20 mouse cellular contexts compared by ENCODE assay signal in the genomic region with DNA sequence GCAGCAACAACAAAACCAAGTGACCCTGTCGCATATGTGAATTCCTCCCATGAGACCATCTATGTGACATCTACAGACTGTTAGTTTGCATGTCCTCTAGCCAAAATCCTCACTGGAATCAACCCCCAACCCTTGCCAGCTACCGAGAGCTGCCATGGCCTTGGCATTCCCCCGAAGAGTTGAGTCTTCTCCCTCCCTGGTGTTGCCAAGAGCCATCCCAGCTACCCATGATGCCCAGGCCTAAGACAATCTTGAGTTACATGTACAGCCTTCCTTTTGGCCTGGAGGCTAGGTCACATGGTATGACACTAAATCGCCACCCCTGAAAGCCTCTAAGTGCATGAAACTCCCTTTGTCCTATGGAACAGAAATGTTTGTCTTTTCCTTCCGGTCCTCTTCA. TPM values are rescaled to one million over a fixed set of nuclear protein-coding genes. Genes with fewer than 3 reads are reported as not detected.
DNase-seq lines count a peak whose midpoint lies in the region; ATAC-seq and TF ChIP-seq lines count a peak whose summit lies in the region.
"Had no signal": no experiment of that assay in that cellular context is flagged by ENCODE, and none has a peak within 500 bp of the region (broad histone marks: within the 10 kb centered on the region; RNA-seq: fewer than 3 reads in every experiment).

No protein-coding gene starts in this region.

- H3K9me3 ChIP-seq in heart, embryonic 10.5 days = no peaks in the 10 kb centered on the region
- no peaks in the 10 kb centered on the region for H3K9me3 ChIP-seq in midbrain, embryonic 10.5 days (replicated peaks)
- no peaks in the 10 kb centered on the region for H3K9me3 ChIP-seq in midbrain, embryonic 13.5 days
- no peaks in the 10 kb centered on the region for H3K9me3 ChIP-seq in intestine, postnatal 0 days (ENCODE audit: control insufficient read depth)
- H3K9me3 ChIP-seq: heart, embryonic 15.5 days; hindbrain, embryonic 13.5 days had no signal

- no peak for TF ChIP-seq CTCF in intestine, postnatal 0 days (IDR thresholded peaks at IDR 0.05; ENCODE audit: low read depth)

- H3K4me3 ChIP-seq in heart, embryonic 10.5 days = no peak overlapping the region
- H3K4me3 ChIP-seq in midbrain, embryonic 10.5 days = no peak overlapping the region
- no peak overlapping the region for H3K4me3 ChIP-seq in midbrain, embryonic 13.5 days (replicated peaks)
- no peak overlapping the region for H3K4me3 ChIP-seq in intestine, postnatal 0 days (ENCODE audit: low read depth, low read length)
- H3K4me3 ChIP-seq: heart, embryonic 15.5 days; hindbrain, embryonic 13.5 days; left cerebral cortex, adult 2 months had no signal

- peak; percentile 56 for DNase-seq in heart, adult 11 months
- DNase-seq in heart, embryonic 10.5 days (ENCODE audit: low spot score) = no peak
- peak; percentile 5 for DNase-seq in midbrain, embryonic 10.5 days (ENCODE audit: low spot score)
- DNase-seq in frontal cortex, adult 2 months (ENCODE audit: extremely low spot score in 1 of 2, low spot score in 1 of 2) = no peak
- no peak for DNase-seq in urinary bladder, postnatal 25 days (ENCODE audit: low spot score)
- DNase-seq: cerebellum, adult 9-10 months; forebrain, postnatal 0 days; gastrocnemius, postnatal 36 days; heart, postnatal 36 days; kidney, postnatal 25 days; midbrain, embryonic 14.5 days; thymus, adult 18-20 months; thymus, postnatal 36 days had no signal

- H3K36me3 ChIP-seq in heart, embryonic 10.5 days = peaks cover 36% of the 10 kb centered on the region
- peaks cover 17% of the 10 kb centered on the region; the same call in 1 of the 2 replicates for H3K36me3 ChIP-seq in midbrain, embryonic 10.5 days
- H3K36me3 ChIP-seq in midbrain, embryonic 13.5 days = peaks cover 29% of the 10 kb centered on the region
- peaks cover 36% of the 10 kb centered on the region for H3K36me3 ChIP-seq in intestine, postnatal 0 days (ENCODE audit: control insufficient read depth, insufficient read depth)

- H3K9ac ChIP-seq in midbrain, embryonic 13.5 days (replicated peaks) = no peak overlapping the region
- H3K9ac ChIP-seq in intestine, postnatal 0 days (ENCODE audit: low read depth, low read length) = no peak overlapping the region
- H3K9ac ChIP-seq: forebrain, postnatal 0 days; heart, embryonic 15.5 days; hindbrain, embryonic 13.5 days had no signal

- no peak overlapping the region for H3K27ac ChIP-seq in heart, embryonic 10.5 days
- no peak overlapping the region for H3K27ac ChIP-seq in midbrain, embryonic 10.5 days (replicated peaks)
- H3K27ac ChIP-seq in midbrain, embryonic 13.5 days = no peak overlapping the region
- H3K27ac ChIP-seq in intestine, postnatal 0 days (ENCODE audit: low read depth, low read length) = peak overlapping the region; percentile 58; the same call in 1 of the 2 replicates
- H3K27ac ChIP-seq: hindbrain, embryonic 13.5 days; left cerebral cortex, adult 2 months had no signal

- no peak for ATAC-seq in midbrain, embryonic 13.5 days
- no peak for ATAC-seq in intestine, postnatal 0 days
- ATAC-seq: forebrain, postnatal 0 days had no signal

- H3K4me2 ChIP-seq in midbrain, embryonic 13.5 days (replicated peaks) = no peak overlapping the region
- no peak overlapping the region for H3K4me2 ChIP-seq in intestine, postnatal 0 days (replicated peaks; ENCODE audit: low read depth)
- H3K4me2 ChIP-seq: heart, embryonic 15.5 days; hindbrain, embryonic 13.5 days had no signal

- no peaks in the 10 kb centered on the region for H3K27me3 ChIP-seq in heart, embryonic 10.5 days (ENCODE audit: insufficient read depth, poor library complexity, severe bottlenecking)
- no peaks in the 10 kb centered on the region for H3K27me3 ChIP-seq in midbrain, embryonic 10.5 days (ENCODE audit: low read depth, poor library complexity, severe bottlenecking)
- no peaks in the 10 kb centered on the region for H3K27me3 ChIP-seq in midbrain, embryonic 13.5 days
- no peaks in the 10 kb centered on the region for H3K27me3 ChIP-seq in intestine, postnatal 0 days (replicated peaks; ENCODE audit: control insufficient read depth, insufficient read depth, low read length)
- H3K27me3 ChIP-seq: heart, embryonic 15.5 days had no signal

- H3K4me1 ChIP-seq in heart, embryonic 10.5 days = no peaks in the 10 kb centered on the region; the same call in 1 of the 2 replicates
- no peaks in the 10 kb centered on the region for H3K4me1 ChIP-seq in midbrain, embryonic 10.5 days
- no peaks in the 10 kb centered on the region for H3K4me1 ChIP-seq in midbrain, embryonic 13.5 days (replicated peaks)
- H3K4me1 ChIP-seq in intestine, postnatal 0 days (replicated peaks; ENCODE audit: control insufficient read depth, insufficient read depth, low read length) = no peaks in the 10 kb centered on the region
- H3K4me1 ChIP-seq: hindbrain, embryonic 13.5 days had no signal

- 92% methylated on average over 5 of the region's 5 CpGs for WGBS in heart, embryonic 10.5 days
- 89% methylated on average over 5 of the region's 5 CpGs for WGBS in midbrain, embryonic 10.5 days
- WGBS in midbrain, embryonic 13.5 days = 91% methylated on average over 5 of the region's 5 CpGs
- 80% methylated on average over 5 of the region's 5 CpGs for WGBS in intestine, postnatal 0 days

RNA-seq across cellular contexts. Expression of gene Tmem176a, which starts 9.6 kb away (rescaled TPM):
- polyA plus RNA-seq in heart, embryonic 10.5 days (2016; fragmentation: Nextera tagmentation; extraction: Ambion mirVana) = 65.3 and 84.3 TPM in 2 replicates
- 10.9 and 14.4 TPM in 2 replicates for polyA plus RNA-seq in midbrain, embryonic 10.5 days (2016; fragmentation: Nextera tagmentation; extraction: Ambion mirVana)
- 16.4 and 19.4 TPM in 2 replicates for polyA plus RNA-seq in midbrain, embryonic 13.5 days (2015; fragmentation: Nextera tagmentation; extraction: Ambion mirVana)
- 180 and 193 TPM in 2 replicates for polyA plus RNA-seq in intestine, postnatal 0 days (2015; fragmentation: Nextera tagmentation; extraction: Ambion mirVana)
- polyA plus RNA-seq in frontal cortex, adult 2 months (2012; rRNA removed) = 23.7 and 28.1 TPM in 2 replicates

RNA-seq across cellular contexts. Expression of gene Tmem176b, which starts 10.2 kb away (rescaled TPM):
- polyA plus RNA-seq in heart, embryonic 10.5 days (2016; fragmentation: Nextera tagmentation; extraction: Ambion mirVana) = 150 and 178 TPM in 2 replicates
- polyA plus RNA-seq in midbrain, embryonic 10.5 days (2016; fragmentation: Nextera tagmentation; extraction: Ambion mirVana) = 24.0 and 46.1 TPM in 2 replicates
- polyA plus RNA-seq in midbrain, embryonic 13.5 days (2015; fragmentation: Nextera tagmentation; extraction: Ambion mirVana) = 93.2 and 108 TPM in 2 replicates
- polyA plus RNA-seq in intestine, postnatal 0 days (2015; fragmentation: Nextera tagmentation; extraction: Ambion mirVana) = 319 and 320 TPM in 2 replicates
- 80.2 and 89.1 TPM in 2 replicates for polyA plus RNA-seq in frontal cortex, adult 2 months (2012; rRNA removed)

RNA-seq across cellular contexts. Expression of gene Aoc1, which starts 41.6 kb away (rescaled TPM):
- polyA plus RNA-seq in heart, embryonic 10.5 days (2016; fragmentation: Nextera tagmentation; extraction: Ambion mirVana) = not detected in 2 replicates
- polyA plus RNA-seq in midbrain, embryonic 10.5 days (2016; fragmentation: Nextera tagmentation; extraction: Ambion mirVana) = not detected in 2 replicates
- polyA plus RNA-seq in midbrain, embryonic 13.5 days (2015; fragmentation: Nextera tagmentation; extraction: Ambion mirVana) = 0.09 TPM in 1 of 2 replicates, not detected in the other
- 101 and 106 TPM in 2 replicates for polyA plus RNA-seq in intestine, postnatal 0 days (2015; fragmentation: Nextera tagmentation; extraction: Ambion mirVana)
- 0.10 and 0.38 TPM in 2 replicates for polyA plus RNA-seq in frontal cortex, adult 2 months (2012; rRNA removed)
- polyA plus RNA-seq: C2C12; forebrain, postnatal 0 days; heart, embryonic 15.5 days; hindbrain, embryonic 13.5 days; midbrain, embryonic 14.5 days; neural tube, embryonic 11.5 days had no signal

Comparison
In these comparisons a context has a peak if more than half of its experiments do, and no peak if none do; other contexts are left out.
1. DNase-seq: peak in heart, adult 11 months (single experiment) and midbrain, embryonic 10.5 days (single experiment); none in heart, embryonic 10.5 days (single experiment), frontal cortex, adult 2 months (0 of 2) and urinary bladder, postnatal 25 days (single experiment).
2. RNA of gene Aoc1, which starts 41.6 kb away (polyA plus RNA-seq): 101 to 106 TPM in intestine, postnatal 0 days; 0.10 to 0.38 TPM in frontal cortex, adult 2 months, not detected in heart, embryonic 10.5 days, not detected in midbrain, embryonic 10.5 days and 0.09 TPM in midbrain, embryonic 13.5 days; every median in the first group is over 10 times any median in the second.